Mouse (Mus musculus): Measurements from ENCODE around the gene Smdt1. TPM values are rescaled to one million over a fixed set of nuclear protein-coding genes. Genes with fewer than 3 reads are reported as not detected.

The Smdt1 gene
- polyA plus RNA-seq, 1 experiment, result 230 TPM

DNA sequence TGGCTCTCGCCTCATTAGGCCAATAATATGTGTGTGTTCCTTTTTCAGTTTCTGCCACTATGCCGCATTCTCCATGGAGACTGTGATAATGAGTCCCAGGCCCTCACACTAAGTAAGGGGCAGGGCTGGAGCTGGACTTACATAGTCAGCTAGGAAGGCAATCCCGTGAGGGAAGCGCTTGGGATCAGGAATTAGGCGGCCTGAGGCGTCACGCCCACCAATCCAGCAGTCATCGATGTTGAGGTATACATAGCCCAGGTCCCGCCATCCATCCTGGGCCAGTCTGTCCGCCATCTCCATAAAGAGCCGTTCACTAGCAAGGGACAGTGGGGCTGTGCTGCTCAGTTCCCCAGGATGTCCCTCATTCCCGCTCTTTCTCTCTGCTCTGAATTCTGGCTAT, 2.1 kb upstream of the Smdt1 start:
- TF ChIP-seq CTCF (IDR thresholded peaks at IDR 0.05; ENCODE audit: borderline replicate concordance, control insufficient read depth, extremely low read depth, insufficient read depth, low read length, poor library complexity) (no peak), POLR2A (IDR thresholded peaks at IDR 0.05; ENCODE audit: control insufficient read depth, extremely low read depth, insufficient read depth, low read length, poor library complexity) (no peak)

DNA sequence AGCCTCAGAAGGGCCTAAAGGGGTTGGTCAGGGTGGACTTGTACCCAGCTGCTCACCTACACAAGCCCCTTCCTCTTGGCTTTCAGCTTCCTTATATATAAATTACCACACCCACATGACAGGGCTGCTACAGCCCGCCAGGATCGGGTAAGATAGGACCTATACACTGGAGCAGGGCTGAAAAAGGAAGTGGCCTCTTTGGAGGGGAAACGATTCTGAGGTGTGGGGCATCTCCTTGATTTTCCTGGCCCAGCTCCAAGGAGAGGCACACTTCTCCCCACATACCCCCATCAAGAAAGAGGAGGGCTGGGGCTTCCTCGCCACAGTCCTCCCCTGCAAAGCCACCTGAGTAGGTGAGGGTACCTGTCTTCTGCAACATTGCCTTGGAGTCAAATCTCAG, 884 bp upstream of the Smdt1 start:
- DNase-seq, result peak; percentile 16
- no peak for TF ChIP-seq CTCF (IDR thresholded peaks at IDR 0.05; ENCODE audit: borderline replicate concordance, control insufficient read depth, extremely low read depth, insufficient read depth, low read length, poor library complexity)
- no peak for TF ChIP-seq POLR2A (IDR thresholded peaks at IDR 0.05; ENCODE audit: control insufficient read depth, extremely low read depth, insufficient read depth, low read length, poor library complexity)
- no peaks in the 10 kb centered on the region; the same call in 1 of the 2 replicates for H3K36me3 ChIP-seq (ENCODE audit: control insufficient read depth, insufficient read depth, low read length)
- H3K27ac ChIP-seq (ENCODE audit: control insufficient read depth, insufficient read depth, low read length), result no peak overlapping the region
- 4% methylated on average over 4 of the region's 4 CpGs for WGBS
- peaks cover 26% of the 10 kb centered on the region for H3K4me1 ChIP-seq (replicated peaks; ENCODE audit: control insufficient read depth, insufficient read depth, low read length)
- H3K27me3 ChIP-seq (ENCODE audit: control insufficient read depth, insufficient read depth, low read length), result no peaks in the 10 kb centered on the region
- no peak overlapping the region; the same call in 1 of the 2 replicates for H3K4me3 ChIP-seq (ENCODE audit: control insufficient read depth, insufficient read depth, low read length)

More for the DNA sequence above, 2.1 kb upstream of the Smdt1 start:
- H3K27ac ChIP-seq (ENCODE audit: control insufficient read depth, insufficient read depth, low read length), result no peak overlapping the region
- 96% methylated on average over 12 of the region's 12 CpGs for WGBS
- no peak overlapping the region for H3K4me3 ChIP-seq (ENCODE audit: control insufficient read depth, insufficient read depth, low read length)
- peaks cover 19% of the 10 kb centered on the region for H3K4me1 ChIP-seq (replicated peaks; ENCODE audit: control insufficient read depth, insufficient read depth, low read length)
- H3K36me3 ChIP-seq (ENCODE audit: control insufficient read depth, insufficient read depth, low read length), result no peaks in the 10 kb centered on the region; the same call in 1 of the 2 replicates
- H3K27me3 ChIP-seq (ENCODE audit: control insufficient read depth, insufficient read depth, low read length), result no peaks in the 10 kb centered on the region
- DNase-seq, result no peak

DNA sequence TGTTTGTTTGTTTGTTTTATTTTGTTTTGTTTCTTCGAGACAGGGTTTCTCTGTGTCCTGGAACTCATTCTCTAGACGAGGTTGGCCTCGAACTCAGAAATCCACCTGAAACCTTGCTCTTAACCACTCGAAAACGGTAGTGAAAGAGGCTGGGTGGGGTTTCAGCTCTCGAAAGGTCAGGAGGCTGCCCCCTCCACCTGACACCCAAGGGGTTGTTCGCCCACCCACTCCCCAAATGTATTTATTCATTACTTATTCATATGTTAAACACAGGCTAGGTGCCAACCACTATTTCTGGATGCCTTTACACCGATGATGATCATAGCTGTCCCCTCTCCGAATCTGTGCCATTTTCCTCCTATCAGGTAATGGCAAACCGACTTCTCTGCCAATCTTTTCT, 391 bp downstream of the Smdt1 start:
- no peak for DNase-seq
- Histone ChIP-seq H3K4me3 (ENCODE audit: control insufficient read depth, insufficient read depth, low read length) (peak overlapping the region; percentile 60), H3K36me3 (ENCODE audit: control insufficient read depth, insufficient read depth, low read length) (no peaks in the 10 kb centered on the region; the same call in 1 of the 2 replicates), H3K27me3 (ENCODE audit: control insufficient read depth, insufficient read depth, low read length) (no peaks in the 10 kb centered on the region), H3K27ac (ENCODE audit: control insufficient read depth, insufficient read depth, low read length) (no peak overlapping the region), H3K4me1 (replicated peaks; ENCODE audit: control insufficient read depth, insufficient read depth, low read length) (peaks cover 26% of the 10 kb centered on the region)
- 64% methylated on average over 10 of the region's 10 CpGs for WGBS
- TF ChIP-seq CTCF (IDR thresholded peaks at IDR 0.05; ENCODE audit: borderline replicate concordance, control insufficient read depth, extremely low read depth, insufficient read depth, low read length, poor library complexity) (no peak), POLR2A (IDR thresholded peaks at IDR 0.05; ENCODE audit: control insufficient read depth, extremely low read depth, insufficient read depth, low read length, poor library complexity) (no peak; the same call in 1 of the 2 replicates)

DNA sequence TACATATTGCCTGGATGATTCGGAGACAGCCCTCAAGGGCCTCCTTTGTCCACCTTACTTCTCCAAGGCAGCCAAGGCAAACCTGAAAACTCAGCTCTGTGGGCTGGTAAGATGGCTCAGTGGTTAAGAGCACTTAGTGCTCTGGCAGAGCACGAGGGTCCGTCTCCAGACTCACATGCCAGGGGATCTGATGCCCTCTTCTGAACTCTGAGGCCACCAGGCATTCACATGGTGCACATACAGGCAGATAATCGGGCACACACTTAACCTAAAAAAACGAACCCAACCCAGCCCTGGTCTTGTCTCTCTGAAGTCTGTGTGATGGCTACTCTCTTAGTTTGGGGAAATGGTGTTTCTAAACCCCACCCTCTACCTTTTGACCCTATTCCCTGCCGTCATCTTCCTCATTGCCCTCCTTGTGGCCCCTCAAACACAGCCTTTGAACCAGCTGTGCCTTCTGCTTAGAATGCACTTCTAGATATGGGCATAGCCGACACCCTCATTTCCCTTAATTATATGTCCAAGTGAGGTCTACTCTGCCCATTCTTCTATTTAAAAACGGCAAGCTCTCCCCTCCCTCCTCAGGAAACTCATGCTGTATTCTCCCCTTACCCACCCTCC, 985 bp downstream of the Smdt1 start:
- no peaks in the 10 kb centered on the region; the same call in 1 of the 2 replicates for H3K36me3 ChIP-seq (ENCODE audit: control insufficient read depth, insufficient read depth, low read length)
- TF ChIP-seq POLR2A (IDR thresholded peaks at IDR 0.05; ENCODE audit: control insufficient read depth, extremely low read depth, insufficient read depth, low read length, poor library complexity) (no peak), CTCF (IDR thresholded peaks at IDR 0.05; ENCODE audit: borderline replicate concordance, control insufficient read depth, extremely low read depth, insufficient read depth, low read length, poor library complexity) (no peak)
- peaks cover 26% of the 10 kb centered on the region for H3K4me1 ChIP-seq (replicated peaks; ENCODE audit: control insufficient read depth, insufficient read depth, low read length)
- 73% methylated on average over 8 of the region's 8 CpGs for WGBS
- no peak for DNase-seq
- no peaks in the 10 kb centered on the region for H3K27me3 ChIP-seq (ENCODE audit: control insufficient read depth, insufficient read depth, low read length)
- no peak overlapping the region for H3K4me3 ChIP-seq (ENCODE audit: control insufficient read depth, insufficient read depth, low read length)
- no peak overlapping the region for H3K27ac ChIP-seq (ENCODE audit: control insufficient read depth, insufficient read depth, low read length)

DNA sequence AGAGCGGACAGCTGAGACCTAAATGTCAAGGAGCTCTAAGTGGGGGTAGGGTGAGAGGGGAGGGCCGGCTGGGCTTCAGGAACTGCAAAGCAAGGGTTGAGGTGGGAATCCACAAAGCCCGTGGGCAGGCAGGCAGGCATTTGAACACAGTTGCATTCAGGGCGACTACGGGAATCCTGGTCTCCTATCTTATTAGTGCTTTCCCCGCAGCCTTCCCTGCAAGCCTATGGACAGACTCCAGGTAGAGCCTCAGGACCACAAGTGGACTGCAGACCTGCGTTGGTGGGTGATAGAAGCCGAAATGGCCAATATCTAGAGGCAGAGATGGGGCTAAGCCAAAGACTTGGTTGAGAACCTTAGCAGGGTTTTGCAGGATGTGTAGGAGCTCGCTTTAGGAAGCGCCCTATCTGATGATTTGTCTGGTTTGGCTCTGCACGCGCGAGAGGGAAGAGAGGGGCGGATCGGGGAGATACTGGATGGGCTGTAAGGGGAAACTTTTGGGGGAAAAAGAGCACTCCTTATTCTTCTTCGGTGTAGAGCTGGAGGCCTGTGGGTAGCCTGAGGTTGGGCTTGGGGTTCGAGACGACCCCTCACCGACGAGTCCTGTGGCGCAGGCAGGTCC, 1.8 kb downstream of the Smdt1 start:
- no peak for DNase-seq
- no peak overlapping the region for H3K27ac ChIP-seq (ENCODE audit: control insufficient read depth, insufficient read depth, low read length)
- H3K4me1 ChIP-seq (replicated peaks; ENCODE audit: control insufficient read depth, insufficient read depth, low read length), result peaks cover 26% of the 10 kb centered on the region
- no peaks in the 10 kb centered on the region for H3K27me3 ChIP-seq (ENCODE audit: control insufficient read depth, insufficient read depth, low read length)
- H3K36me3 ChIP-seq (ENCODE audit: control insufficient read depth, insufficient read depth, low read length), result no peaks in the 10 kb centered on the region; the same call in 1 of the 2 replicates
- peak overlapping the region; percentile 49 for H3K4me3 ChIP-seq (ENCODE audit: control insufficient read depth, insufficient read depth, low read length)
- 58% methylated on average over 21 of the region's 21 CpGs for WGBS
- TF ChIP-seq POLR2A (IDR thresholded peaks at IDR 0.05; ENCODE audit: control insufficient read depth, extremely low read depth, insufficient read depth, low read length, poor library complexity) (no peak), CTCF (IDR thresholded peaks at IDR 0.05; ENCODE audit: borderline replicate concordance, control insufficient read depth, extremely low read depth, insufficient read depth, low read length, poor library complexity) (no peak)

DNA sequence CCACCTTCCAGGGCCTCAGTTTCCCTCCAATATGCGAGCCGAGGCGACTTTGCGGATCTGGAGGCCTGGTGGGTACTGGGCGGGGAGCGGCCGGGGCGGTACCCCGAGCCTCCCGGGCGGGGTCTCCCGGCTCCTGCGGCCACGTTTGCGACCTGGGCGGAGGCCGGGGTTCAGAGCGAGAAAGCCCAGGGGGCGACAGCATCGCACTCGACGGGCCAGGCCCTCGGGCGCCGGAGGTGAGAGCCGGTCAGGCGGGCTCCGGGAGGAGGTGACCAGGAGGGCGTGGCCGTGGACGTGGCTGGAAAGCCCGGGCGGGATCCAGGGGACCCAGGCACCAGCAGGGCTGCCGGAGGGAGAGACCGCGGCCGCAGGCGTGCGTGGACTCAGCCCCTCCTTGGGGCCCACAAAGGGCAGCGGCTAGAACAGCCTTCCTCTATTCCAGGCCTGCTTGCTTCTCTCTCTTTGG, 2.3 kb downstream of the Smdt1 start:
- DNase-seq, result peak; percentile 13
- no peak for TF ChIP-seq CTCF (IDR thresholded peaks at IDR 0.05; ENCODE audit: borderline replicate concordance, control insufficient read depth, extremely low read depth, insufficient read depth, low read length, poor library complexity)
- TF ChIP-seq POLR2A (IDR thresholded peaks at IDR 0.05; ENCODE audit: control insufficient read depth, extremely low read depth, insufficient read depth, low read length, poor library complexity), result no peak
- 4% methylated on average over 40 of the region's 40 CpGs for WGBS
- H3K27me3 ChIP-seq (ENCODE audit: control insufficient read depth, insufficient read depth, low read length), result no peaks in the 10 kb centered on the region
- peaks cover 26% of the 10 kb centered on the region for H3K4me1 ChIP-seq (replicated peaks; ENCODE audit: control insufficient read depth, insufficient read depth, low read length)
- no peaks in the 10 kb centered on the region for H3K36me3 ChIP-seq (ENCODE audit: control insufficient read depth, insufficient read depth, low read length)
- H3K27ac ChIP-seq (ENCODE audit: control insufficient read depth, insufficient read depth, low read length), result no peak overlapping the region
- H3K4me3 ChIP-seq (ENCODE audit: control insufficient read depth, insufficient read depth, low read length), result peak overlapping the region; percentile 49

Data from thymus, adult 2 months (tissue).